Mouse (Mus musculus): ENCODE measurements around the gene Rbms1. TPM values are rescaled to one million over a fixed set of nuclear protein-coding genes. Genes with fewer than 3 reads are reported as not detected.

Rbms1 gene
- total RNA-seq (2021): 10 to 100 TPM; 29.0 to 34.5 TPM
- long read RNA-seq, experiment 1, full-length matches to known transcripts: 5 of 15 reads
- long read RNA-seq, experiment 1, partial matches to known transcripts: 1 of 15 reads
- long read RNA-seq, experiment 1, other reads (novel, unspliced or antisense): 9 of 15 reads
- long read RNA-seq, experiment 2, full-length matches to known transcripts: 4 of 27 reads
- long read RNA-seq, experiment 2, partial matches to known transcripts: 3 of 27 reads
- long read RNA-seq, experiment 2, other reads (novel, unspliced or antisense): 20 of 27 reads

DNA sequence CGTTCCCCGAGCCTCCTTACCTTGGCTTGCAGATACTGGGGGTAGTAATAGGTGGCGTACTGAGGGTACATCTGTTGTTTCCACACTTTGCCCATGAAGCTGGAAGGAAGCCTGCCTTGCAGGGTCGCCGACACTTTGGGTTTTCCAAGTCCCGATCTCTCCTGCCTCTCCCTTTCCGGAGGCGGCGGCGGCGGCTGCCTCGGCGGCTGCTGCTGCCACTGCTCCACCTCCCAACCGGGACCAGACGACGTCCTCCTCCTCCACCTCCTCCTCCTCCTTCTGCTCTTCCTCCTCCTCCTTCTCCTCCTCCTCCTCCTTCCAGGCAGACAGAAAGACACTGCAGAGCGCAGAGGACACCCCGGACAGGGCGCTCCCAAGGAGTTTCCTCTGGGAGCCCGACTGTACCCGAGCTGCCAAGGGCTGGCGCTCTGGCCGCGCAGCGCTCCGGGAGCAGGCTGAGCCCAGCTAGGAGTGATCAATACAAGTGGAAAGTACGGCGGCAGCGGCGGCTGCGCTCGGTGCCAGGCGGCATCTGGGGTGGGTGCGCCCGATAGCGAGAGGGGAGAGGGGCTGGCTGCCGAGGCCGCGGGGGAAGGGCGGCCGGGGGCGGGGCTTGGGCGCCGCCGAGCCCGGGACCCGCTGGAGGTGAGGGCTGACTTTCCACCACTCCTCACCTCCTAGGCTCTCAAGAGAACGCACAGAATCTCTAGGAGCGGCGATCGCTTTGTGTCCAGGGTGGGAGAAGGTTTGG is at the start of gene Rbms1:
Rbms1 (minus strand) TSS at position 522 of the 751 bp plus-strand sequence.
- DNase-seq: peak; percentile 74
- intact Hi-C loops (cut with DNase I; ENCODE audit: low total_unique reads): no loop called here

DNA sequence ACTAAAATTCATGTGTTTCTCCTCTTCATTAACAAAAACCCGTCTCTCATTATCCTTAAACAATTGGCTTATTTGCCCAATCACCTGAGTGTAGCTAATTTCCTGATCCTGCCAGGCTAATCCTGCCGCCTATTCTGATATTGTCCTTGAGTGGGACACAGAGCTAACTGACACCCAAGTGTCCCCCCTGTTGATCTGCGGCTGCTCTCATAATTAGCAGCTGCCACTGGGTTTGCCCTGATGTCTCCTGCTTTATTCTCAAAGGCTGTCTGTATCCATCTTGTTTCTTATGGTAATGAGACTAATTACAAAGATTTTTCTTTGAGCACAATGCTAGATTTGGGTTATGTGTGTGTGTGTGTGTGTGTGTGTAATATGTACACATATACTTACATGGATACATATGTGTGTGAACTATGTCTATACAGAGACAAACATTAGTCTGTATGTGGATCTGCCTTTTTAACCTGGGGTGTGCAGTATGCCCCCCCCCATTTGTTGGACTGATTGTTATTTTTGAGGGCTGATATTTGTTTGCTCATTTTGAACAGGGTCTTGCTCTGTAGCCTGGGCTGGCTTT is 49.3 kb upstream of the Rbms1 start:
- no peak for DNase-seq
- intact Hi-C loops (cut with DNase I; ENCODE audit: low total_unique reads): no loop called here

DNA sequence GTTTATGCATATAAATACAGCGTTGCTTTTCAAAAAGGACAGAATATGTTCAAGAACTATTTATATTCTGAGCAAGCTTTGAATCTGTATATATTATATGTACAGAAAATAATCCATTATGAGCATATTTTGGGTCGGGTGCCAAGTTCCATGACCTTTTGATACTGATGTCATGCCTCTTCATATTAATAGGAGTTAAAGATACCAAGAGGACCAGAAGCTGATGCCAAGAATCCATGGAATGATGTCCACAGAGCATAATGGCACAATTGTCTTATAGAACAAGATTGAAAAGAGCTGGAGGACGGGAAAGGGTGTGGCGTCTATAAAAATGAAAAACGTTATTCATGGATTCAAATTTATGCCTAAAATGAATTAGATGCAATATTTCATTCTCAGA is 23.3 kb upstream of the Rbms1 start:
- no peak for DNase-seq
- intact Hi-C loops (cut with DNase I; ENCODE audit: low total_unique reads): no loop called here

DNA sequence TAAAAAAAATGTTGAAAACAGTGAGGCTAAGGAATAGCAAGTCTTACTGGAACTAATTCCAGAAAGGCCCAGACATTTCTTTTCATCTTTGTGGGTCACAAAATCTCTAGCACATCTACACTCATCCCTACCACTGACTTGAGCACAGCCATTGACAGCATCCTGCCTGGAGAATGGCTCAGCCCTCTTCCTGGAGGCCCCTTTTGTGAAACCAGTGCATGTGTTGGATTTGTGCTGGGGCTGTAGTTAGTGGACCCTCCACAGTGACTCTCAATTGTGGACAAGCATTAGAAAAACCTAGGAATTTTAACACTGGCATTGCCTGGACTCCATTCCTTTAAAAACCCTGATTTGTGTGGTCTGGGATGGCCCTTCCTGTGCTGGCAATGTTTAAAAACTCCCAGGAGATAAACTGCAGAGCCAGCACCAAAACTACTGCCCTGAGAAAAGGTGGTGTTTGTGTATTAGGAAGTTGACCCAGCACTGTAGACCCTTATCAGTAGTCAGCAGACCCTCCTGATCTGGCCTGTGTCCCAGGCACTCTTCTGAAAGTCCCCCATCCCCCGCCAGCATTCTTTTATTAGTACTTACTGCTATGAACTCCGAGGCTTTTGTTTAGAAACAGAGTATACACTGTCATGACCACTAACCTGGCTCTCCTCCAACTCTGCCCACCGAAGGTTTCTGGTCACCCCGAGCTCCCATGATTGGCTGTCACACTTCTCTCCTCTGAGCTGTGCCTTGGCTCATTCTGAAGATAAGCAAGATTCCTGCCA is 15.7 kb upstream of the Rbms1 start:
- intact Hi-C loops (cut with DNase I; ENCODE audit: low total_unique reads): no loop called here
- no peak for DNase-seq

DNA sequence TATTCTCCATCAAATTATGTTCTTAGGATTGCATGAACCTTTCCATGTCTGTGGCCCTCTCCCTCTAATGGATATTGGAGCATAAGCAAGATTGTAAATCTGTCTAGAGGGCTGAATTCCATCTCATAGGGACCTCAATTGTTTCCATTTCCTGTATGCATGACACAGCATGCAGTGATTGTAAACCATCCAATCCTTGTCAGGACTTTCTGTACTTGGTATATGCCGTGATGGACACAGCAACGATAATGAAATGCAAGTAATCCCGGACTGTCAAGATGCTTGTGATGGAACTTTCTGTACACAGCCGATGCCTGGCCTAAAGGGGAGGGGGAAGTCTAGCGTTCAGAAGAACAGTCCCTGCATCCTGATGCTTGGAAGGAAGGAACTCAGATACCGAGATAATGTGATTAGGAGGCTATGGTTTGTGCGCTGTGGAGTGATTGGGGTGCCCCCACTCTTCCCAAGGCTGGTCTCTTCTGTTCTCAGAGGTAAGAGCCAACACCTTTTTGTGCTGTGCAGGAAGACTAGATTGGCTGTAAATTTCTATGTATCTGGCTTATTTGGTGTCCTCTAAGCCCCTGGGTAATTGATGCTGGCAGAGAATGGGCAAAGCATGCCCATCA is 9.3 kb upstream of the Rbms1 start:
- intact Hi-C loops (cut with DNase I; ENCODE audit: low total_unique reads): no loop called here
- DNase-seq: no peak

DNA sequence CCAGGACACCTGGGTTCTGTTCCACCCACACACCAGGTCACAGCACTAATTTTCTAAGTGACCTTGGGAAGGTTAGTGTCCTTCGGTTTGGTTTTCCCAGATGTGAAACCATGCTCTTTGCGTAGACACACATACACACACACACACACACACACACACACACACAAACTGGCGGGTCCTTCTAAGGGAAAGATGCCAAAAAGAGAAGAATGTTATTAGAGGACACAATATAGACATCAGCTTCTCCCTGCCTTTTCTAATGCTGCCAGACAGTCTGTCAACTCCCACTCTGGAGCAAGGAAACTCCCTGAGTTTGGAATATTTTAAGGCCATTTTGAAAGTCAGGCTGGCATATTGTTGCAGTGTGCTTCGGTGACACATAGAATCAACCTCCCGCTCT is 624 bp upstream of the Rbms1 start:
- intact Hi-C loops (cut with DNase I; ENCODE audit: low total_unique reads): no loop called here
- DNase-seq: no peak

DNA sequence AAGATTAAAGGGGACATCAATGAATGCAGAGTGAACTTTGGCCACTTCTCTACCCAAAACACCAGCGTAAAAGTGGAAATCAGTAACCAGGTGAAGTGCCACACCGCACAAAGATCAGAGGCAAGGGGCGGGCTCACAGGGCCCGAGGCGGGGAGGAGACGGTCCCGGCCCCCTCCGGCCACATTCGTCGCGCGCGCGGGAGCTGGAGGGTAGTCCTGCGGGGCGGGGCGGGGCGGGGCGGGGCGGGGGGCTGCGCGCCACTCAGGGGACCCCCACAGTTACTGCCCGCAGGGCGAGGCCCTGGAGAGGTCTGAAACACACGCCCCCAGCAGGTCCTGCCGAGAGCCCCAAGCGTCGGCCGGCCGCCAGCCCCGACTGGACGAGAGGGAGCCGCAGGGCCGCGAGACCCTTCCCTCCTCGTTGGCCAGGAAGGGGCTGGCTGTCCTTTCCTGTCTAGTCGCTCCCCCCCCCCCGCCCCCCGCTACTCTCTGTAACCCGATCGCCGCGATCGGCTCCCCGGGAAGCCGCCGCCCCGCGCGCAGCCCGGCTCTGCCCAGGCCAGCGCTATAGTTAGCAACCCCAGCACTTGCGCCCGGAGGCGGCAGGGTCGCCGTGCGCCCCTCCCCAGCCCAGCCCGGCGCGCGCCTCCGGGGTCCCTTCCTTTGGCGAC is 856 bp downstream of the Rbms1 start:
- DNase-seq: peak; percentile 66
- intact Hi-C loops (cut with DNase I; ENCODE audit: low total_unique reads): no loop called here

DNA sequence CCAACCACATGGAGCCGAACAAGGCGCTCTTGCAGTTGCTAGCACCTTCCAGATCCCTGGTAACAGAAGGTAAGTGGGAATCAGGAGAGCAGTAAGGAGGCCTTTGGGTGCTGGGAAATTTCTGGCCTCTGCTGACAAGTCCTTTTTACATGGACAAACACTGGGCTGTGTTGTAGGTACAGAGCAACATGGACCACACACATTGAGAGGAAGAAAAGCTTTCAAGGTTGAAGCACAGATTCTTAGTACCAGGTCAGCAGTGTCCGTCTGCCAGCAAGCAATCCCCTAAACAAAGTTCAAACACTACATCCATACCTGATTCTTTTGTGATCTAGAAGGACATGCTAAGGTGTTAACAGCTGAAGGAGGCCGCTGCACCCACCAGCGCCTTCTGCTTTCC is 1.7 kb downstream of the Rbms1 start:
- no peak for DNase-seq
- intact Hi-C loops (cut with DNase I; ENCODE audit: low total_unique reads): no loop called here

DNA sequence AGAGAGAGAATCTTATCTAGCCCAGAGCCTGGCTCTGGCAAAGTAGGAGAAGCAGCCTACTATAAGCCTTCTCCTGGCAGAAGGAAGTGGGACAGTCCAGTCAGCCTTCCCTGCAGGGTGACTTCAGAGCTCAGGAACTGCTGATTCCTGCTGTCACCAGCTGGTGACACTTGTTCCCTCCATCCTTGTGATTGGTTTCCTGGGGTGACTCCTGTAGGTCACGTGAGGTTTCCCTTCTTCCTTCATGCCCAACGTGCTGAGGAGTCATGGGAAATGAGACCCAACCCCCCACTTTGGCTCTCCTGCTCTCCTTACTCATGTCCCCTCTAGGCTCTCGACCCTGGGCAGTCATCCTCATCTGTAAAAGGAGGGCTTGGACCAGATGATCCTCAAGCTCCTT is 14.8 kb downstream of the Rbms1 start:
- intact Hi-C loops (cut with DNase I; ENCODE audit: low total_unique reads): no loop called here
- no peak for DNase-seq

DNA sequence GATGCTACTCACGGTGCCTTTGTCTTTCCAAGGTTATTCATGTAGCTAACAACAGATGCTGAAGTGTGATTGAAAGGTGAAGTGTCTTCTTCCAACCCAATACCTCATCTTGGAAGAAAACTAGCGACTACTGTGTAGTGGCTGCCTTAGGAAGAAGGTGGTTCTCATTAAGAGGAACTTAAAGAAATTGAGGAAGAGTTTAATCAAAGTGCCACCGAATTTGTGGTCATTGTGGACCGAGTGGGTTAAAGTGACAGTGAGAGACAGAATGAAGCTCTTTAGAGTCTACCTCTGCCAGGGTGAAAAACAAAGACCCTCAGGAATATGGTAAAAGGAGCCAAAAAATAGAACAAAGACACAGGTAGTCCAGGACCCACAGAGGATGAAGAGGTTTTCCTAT is 15.2 kb downstream of the Rbms1 start:
- intact Hi-C loops (cut with DNase I; ENCODE audit: low total_unique reads): no loop called here
- no peak for DNase-seq

DNA sequence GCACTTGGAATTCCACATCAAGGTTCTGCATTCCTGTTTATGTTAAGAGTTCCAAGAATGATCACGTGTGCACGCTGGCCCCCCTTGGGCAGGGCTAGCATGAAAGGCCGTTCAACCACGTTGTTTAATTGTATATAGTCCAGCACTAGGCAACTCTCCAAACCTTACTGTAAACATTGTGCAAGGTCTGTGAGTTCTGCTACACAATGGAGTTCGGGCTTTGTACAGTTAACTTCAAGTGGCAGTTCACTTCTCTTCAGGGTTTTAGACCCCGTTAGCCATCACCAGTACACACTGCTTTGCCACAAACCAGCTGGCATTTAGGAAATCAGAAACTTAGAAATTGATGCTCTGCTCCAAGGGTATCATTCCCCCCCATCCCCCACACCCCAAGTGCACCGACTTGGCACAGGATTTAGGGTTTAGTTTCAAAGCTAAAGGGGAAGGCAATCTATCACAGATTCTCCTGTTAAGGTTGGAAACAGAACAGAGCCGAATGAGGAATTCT is 22.5 kb downstream of the Rbms1 start:
- intact Hi-C loops (cut with DNase I; ENCODE audit: low total_unique reads): no loop called here
- DNase-seq: no peak

DNA sequence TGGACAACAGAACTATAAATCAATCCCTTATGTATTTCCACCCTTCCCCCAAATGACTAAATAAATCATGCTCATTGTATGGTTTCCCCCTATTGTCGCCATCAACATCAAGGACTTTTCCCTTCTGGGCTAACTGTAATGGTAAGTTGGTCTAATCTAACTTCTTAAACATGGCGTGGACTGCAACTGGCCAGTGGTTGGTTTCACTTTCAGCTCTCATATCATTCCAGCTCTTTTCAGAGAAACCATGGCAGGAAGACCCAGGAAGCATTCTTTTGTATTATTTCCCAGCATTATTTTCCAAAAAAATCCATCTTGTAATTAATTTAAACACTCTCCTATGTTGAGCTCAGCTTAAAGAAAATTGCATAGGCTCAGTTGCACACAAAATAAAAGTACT is 23.0 kb downstream of the Rbms1 start:
- DNase-seq: no peak
- intact Hi-C loops (cut with DNase I; ENCODE audit: low total_unique reads): no loop called here

DNA sequence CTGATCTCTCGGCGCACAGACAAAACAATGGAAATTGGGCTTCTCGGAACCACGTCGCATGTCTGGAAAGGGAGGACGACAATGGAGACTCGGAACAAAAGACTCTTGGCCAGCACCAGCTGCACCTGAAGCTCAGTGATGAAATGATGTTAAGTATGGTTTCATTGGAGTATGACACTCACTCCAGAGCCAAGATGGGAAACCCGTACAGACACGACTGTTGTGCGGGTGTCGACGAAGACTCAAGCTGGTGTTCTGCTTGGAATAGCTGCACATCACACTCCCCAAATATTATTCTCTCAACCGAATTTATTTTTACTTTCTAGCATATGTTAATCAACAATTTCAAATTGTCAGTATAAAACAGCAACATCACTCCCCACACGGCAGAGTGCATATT is 26.1 kb downstream of the Rbms1 start:
- no peak for DNase-seq
- intact Hi-C loops (cut with DNase I; ENCODE audit: low total_unique reads): no loop called here

DNA sequence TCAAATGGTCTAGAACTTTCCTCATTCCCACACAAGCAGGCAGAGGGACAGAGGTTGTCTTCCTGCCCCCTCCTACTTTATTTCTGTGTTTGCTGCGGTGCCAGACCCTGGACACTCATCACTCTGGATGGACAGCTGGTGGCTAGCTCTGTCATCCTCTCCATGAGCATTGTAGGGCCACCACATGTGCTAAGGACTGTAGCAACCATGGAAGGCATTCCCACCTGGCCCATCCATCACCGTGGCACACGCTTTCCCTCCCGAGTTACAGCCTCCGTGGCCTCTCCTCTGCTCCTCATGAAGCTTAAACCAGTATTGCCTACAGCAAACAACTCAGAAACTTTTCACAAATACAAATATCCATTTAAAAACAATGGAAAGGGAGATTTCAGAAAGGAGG is 34.0 kb downstream of the Rbms1 start:
- intact Hi-C loops (cut with DNase I; ENCODE audit: low total_unique reads): no loop called here
- no peak for DNase-seq

DNA sequence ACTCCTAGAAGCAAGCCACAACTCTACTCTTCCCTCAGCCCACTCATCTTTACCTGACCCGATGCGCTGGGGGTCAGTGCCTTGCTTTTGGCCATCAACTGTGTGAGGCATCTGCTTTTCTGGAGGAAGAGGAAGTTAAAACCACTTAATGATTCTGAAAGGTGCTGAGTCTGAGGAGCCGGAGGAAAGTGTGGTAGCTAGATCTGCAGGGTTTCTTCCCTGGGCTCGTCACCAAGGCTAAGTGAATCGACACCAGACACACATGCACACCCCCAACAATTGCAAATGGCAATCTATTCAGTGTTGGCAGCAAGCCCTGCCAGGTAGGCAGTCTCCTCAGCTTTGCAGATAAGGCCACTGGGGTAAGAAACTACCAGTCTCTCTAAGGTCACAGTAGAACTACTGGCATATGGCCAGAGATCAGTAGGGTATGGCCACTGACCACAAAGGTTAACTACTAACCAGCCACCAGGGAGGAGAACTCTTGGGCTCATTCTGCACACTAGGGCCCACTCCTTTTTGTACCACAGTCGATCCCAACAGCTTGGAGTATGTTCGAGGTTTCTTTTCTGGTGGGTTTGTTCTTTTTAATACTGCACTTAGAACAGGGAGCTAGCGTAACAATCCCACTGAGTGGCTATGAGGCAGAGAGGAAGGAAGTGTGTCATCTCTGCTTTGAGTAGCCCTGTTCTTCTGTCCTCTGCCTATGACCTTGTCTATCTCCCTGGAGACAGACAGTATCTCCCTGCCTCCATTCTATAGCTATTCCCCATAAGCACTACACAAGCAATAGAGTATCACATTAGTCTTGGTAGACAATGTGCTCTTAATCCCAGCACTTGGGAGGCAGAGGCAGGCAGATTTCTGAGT is 34.9 kb downstream of the Rbms1 start:
- intact Hi-C loops (cut with DNase I; ENCODE audit: low total_unique reads): no loop called here
- no peak for DNase-seq

DNA sequence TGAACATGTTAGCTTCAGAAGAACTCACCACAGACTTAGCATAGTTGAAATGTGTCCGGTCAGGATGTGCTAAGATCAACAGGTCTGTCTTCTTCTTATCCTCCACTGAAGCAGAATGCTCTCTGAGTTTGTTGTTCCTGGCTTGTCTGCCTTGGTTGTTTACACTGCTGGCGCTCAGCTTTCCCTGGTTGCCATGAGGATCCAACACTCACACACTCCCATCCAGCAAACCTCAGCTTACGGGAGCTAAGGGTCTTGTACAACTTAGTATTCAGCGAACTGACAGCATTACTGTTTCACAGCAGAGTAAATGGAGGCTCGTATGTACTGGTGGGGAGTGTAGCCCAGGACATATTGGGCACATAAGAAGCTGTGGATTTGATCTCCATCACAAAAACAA is 37.9 kb downstream of the Rbms1 start:
- no peak for DNase-seq
- intact Hi-C loops (cut with DNase I; ENCODE audit: low total_unique reads): no loop called here

DNA sequence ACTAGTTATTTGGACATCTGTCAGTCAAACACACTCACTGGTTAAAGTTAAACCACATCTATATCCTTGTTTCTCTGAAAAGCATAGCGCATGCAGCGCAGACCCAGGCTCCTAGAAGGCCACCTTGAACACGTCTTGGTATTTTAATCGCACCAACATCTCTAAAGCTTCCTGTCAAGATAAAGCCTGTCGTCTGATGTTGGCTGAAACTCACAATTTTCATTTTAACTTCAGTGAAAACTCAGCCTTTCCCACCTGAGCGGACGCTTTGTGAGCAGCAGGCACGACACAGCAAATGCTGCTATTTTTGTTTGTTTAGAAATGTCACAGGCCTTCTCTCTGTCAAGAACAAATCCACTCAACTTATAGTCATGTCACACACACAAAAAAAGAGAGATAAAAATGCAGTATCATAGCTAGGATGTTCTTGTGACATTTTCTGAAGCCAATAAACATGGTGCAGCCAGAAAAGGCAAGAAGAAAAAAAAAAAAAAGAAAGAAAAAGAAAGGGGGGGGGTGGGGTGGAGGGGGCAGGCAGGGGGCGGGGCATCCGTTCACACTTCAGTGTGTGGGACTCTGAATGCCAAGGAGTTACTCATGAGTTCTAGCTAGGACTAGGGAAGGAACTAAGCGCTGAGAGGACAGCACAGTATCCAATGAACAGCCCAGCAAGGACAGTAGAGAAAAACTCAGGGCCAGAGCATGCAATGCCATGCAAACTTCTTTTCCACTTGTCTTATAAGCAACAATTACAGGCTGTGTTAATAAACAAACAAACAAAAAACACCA is 39.0 kb downstream of the Rbms1 start:
- no peak for DNase-seq
- intact Hi-C loops (cut with DNase I; ENCODE audit: low total_unique reads): no loop called here

All from gastrocnemius, postnatal 14 days (tissue).